Mouse (Mus musculus) retina, postnatal 1 day (tissue): ENCODE measurements around the gene Srsf2.
"Not testable (repeated sequence)": the region's sequence is repeated elsewhere in the genome, so short reads cannot be mapped to it uniquely, and the experiment has no call there.

ENCODE experiments used
- DNase-seq: peaks from one replicate; pipeline ENCODE4 v3.0.0-alpha.2; 2012

Gene Srsf2

DNA sequence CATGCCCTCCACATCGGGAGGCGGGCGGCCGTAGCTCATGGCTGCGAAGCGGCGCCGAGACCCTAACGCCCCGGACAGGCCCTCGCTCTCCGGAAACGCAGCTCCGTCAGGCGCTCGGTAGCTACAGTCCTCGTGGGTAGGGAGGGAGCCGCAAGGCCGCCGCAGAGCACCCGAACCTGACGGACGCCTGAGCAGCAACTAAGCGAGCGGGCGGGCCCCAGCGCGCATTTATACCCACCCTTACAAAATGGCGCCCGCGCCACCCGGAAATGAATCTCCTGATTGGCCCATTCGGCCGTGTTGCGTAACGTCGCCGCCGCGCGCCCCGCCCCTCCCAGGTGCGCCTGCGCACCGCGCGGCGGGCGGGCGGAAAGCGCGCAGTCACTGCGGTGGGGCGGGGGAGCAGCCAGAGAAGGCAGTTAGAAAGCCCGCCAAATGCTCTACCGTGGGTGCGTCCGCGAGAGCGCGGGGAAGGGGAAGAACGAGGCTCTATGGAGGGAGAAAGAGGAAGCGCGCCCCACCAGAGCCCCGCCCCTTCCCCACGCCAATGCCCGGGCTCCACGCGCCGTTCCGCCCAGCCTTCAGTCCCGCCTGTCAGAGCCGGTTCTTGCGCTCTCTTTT lies at the start of gene Srsf2:
Gene Srsf2 (minus strand): TSS at position 204 of the 621 bp plus-strand sequence.
- DNase-seq: peak; percentile 98

DNA sequence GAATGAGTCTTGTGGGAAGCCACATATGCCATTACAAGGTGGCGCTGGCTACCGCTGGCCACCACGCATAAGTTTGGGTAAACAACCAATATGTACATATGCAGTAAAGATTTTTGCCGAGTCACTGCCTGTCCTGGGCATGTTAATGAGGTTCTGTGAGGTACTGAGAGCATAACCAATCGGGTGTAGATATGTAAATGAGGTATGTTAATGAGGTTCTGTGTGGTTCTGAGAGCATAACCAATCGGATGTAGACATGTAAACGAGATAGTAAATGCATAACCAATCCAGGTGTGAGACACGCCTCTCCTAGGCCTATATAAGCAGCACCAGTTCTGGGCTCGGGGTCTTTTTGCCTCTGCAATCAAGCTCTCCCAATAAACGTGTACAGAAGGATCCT lies 49.7 kb upstream of the Srsf2 start:
- not testable (repeated sequence) for DNase-seq

DNA sequence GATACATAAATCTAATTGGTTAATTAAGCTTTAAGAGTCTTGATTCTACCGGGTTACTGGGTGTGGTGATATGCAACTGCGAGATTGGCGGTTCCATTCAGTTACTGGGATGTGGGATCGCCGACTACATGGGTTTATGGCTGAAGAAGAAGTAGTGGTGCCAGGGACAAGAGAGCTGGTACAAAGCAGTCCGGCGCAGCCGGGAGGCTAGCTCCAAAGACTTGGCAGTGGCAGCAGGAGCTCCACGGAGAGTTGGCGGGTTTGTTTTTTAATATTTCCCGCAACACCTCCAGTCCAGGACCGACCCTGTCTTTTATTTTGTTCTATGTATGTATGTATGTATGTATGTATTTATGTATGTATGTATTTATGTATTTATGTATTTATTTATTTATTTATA lies 46.4 kb upstream of the Srsf2 start:
- DNase-seq: no peak

DNA sequence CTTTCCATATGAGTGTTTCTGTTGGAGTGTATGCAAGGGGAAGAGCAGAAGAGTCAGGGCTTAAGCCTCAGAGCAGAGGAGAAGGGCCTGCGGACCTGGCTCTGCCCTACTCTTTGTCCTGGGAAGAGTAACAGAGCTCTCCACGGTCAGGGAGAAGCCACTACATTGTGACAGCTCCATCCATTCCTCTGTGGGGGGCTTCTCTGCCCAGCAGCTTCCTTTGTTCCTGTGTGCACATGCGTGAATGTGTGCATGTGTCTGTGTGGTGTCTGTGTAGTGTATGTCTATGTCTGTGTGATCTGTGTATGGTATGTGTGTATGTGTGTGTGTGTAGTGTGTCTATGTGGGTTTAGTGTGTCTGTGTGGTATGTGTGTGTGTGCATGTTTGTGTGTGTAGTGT lies 42.5 kb upstream of the Srsf2 start:
- no peak for DNase-seq

DNA sequence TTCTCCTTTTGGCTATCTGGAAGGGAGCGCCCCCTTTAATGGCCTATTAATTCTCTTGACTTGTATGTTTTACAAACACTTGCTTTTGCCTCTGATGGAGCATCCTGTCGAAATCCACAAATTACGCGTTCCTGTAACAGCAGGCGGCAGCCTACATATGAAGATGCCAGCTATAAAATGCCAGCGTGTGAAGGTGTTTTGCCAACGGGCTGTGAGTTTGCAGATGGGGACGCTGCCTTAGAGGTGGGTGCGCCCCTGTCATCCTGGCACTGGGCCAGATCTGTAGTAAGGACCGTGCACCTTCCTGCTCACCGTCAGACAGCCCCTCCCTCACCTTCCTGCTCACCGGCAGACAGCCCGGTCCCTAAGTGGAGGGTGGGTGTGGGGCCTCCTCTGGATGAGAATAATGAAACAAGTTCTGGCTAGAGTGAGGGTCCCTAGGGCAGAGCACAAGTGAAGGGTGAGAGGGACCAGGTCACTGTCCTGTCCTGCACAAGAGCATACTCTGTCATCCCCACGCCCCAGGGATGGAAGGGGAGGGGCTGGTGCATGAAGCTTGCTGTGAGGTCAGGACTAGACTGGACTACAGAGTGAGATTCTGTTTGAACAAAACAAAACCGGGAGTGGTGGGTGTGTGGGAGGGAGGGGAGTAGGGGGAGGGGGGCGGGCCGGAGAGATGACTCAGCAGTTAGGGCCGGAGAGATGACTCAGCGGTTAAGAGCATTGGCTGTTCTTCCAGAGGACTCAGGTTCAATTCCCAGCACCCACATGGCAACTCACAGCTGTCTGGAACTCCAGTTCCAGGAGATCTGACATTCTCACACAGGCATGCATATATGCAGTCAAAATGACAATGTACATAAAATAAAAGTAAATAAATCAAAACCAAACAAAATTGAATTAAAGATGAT lies 40.9 kb upstream of the Srsf2 start:
- no peak for DNase-seq

DNA sequence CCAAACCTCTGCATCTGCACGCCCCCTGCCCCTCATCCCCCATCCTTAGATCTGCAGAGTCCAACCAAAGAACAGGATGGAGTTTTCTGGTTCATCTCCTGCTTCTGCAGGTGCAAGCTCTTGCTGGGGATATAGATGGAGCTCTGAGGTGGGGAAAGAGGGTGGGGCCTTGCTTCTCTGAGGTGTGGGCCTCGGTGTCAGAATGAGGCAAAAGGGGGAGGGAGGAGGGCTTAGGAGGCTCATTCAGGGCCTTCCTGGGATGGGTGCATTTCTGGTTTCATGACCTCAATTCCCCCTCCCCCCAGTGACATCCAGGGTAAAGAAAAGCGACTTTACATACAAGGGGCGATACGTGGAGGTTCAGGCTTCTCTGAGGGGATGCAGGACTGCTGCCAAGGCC lies 34.2 kb upstream of the Srsf2 start:
- no peak for DNase-seq

DNA sequence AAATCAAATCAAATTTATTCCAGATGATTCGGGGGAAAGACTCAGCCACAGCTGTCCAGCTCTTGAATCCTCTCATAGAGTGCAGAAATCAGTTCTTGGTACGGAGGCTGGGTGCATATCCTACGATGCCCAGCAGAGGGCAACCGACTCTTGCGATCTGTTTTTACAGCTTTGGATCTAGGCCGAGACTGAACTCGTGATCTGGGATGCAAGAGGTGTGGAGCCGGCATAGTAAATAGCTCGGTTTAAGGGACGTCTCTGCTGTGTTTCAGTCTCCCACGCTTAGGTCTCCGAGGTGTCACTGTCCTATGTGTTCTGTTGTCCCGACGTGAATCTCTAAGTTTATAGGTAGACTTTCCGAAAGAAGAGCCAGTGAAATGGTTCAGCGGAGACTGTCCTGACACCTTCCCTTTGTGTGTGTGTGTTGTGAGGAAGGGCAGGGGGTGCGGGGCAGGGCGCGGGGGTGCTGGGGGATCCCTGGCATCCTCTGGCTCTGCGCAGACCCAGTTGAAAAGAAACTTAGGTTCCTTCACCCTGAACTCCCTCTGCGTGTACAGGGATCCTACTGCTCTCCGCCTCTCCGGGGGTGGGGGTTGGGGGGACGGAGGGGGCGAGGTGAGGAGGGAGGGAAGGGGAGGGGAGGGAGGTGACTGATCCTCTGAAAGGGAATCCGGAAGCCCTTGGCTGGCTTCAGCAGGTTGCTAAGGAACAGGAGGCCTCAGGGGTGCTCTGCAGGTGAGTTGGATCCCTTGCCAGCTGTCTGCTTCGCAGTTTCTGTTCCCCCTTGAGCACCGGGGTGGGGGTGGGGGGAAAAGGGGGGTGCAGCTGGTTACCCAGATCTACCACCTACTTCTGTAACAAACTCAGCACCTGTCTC lies 32.6 kb upstream of the Srsf2 start:
- DNase-seq: peak; percentile 90

DNA sequence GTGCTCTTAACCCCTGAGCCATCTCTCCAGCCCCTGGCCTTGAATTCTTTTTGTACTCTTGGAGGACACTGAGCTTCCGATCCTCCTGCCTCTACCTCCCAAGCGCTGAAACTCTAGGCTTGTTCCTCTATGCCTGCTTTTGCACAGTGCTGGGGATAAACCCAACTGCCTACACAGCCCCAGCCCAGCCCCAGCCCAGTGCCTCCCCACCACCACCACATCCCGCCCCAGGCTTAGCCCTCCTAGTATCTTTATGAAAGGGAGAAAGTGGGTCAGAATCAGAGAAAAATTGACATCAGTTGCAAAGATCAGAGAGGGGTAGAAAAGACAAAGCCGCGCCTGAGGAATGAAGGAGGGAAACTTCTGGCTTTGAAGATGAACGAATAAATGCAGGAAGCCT lies 31.2 kb upstream of the Srsf2 start:
- no peak for DNase-seq

DNA sequence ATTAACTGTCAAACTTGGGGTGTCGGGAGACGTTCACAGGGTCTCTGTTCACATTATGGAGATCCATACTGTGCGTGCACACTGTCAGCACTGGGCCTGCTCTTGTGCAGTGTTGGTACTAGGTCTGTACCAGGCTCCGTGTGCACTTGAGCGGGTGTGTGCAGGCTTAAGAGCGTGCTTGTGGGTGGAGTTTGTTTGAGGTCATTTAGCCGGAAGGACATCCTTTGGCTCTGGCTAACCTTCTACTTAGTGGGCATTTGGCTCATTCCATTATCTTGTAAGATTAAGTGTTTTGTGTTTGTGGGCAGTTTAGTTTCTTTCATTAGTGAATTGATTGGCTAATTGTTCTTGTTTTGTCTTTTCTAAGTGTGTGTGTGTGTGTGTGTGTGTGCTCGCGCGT lies 29.6 kb upstream of the Srsf2 start:
- no peak for DNase-seq

DNA sequence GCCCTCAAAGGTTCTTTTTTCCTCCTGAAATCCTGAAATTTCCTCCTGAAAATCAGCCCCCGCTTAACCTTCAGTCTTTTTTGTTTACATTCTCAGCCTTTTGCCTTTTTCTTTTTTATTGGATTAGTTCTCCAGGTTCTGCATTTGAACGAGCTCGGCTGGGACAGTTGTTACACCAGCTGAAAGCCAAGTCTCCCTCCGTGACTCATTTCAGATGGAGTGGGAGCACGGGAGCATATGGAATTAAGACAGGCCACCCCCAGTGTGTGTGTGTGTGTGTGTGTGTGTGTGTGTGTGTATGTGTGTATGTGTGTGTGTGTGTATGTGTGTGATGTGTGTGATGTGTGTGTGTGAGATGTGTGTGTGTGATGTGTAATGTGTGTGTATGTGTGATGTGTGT lies 28.5 kb upstream of the Srsf2 start:
- DNase-seq: no peak

DNA sequence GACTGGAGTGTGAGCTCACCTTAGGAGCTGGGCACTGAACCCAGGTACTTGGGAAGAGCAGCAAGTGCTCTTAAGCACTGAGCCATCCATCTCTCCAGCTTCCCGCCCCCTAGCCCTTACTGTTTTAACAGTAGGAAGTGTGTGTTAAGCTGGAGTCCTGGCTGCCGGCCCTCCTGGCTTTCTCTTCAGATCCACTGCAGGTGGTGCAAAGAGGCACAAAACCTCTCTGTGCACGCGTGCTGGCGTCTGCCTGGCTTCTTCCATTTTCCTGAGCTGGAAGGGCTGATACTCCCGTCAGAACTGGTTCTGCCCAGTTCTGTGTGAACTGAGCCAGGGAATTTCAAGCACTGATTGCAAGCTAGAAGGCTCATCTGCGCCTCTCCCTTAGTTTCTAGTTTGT lies 27.9 kb upstream of the Srsf2 start:
- DNase-seq: no peak

DNA sequence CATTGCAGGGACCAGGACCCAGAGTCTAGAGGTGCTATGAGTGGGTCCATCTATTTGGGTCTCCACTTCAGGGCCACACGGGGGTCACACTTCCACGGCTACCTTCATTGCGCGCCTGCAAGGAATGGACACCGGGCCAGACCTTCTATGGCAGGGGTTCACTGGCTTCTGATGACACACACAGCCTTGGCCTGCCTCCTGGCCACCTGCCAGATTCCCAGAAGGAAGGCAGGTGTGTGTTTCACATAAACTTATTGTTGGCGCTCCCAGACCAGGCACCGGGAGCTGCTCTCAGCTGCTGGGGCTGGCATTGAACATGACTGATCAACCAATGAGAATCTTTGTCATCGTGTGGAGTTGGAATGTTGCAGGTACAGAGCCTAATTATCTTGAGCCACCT lies 25.6 kb upstream of the Srsf2 start:
- no peak for DNase-seq

DNA sequence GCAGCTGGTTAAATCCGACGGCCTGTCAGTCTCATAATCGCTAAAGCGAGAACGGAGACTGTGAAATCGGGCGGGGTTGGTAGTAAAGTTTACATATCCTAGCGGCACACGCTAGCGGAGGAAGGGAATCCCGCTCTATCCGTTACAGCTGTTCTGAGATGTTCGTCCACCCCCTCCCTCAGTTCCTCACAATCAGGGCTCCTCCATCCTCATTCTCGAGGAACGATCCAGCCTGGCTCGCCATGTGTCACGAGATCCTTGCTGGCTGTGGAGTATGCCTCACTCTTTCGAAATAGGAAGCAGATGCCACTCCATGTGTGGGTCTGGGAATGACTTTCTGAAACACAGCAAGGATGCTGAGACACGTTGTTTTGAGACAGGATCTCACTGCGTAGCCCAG lies 21.1 kb upstream of the Srsf2 start:
- no peak for DNase-seq

DNA sequence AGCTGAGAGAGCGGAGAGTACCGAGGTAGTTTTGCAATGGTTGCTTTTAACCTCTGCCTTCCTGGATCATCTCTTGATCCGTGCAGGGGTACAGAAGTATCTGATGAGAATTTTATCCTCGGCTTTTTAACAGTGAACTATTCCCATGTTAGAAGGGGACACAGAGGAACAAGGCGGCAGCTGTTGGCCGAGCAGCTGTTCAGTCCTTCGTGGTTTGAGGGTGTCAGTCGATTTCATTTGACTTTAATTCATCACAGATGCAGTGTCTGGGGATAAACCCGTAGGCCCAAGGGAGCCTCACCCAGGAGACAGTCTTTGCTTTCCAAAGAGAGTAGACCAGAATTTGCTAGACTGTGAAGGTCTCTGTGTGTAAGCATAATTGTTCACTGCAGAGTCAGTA lies 18.6 kb upstream of the Srsf2 start:
- DNase-seq: no peak

DNA sequence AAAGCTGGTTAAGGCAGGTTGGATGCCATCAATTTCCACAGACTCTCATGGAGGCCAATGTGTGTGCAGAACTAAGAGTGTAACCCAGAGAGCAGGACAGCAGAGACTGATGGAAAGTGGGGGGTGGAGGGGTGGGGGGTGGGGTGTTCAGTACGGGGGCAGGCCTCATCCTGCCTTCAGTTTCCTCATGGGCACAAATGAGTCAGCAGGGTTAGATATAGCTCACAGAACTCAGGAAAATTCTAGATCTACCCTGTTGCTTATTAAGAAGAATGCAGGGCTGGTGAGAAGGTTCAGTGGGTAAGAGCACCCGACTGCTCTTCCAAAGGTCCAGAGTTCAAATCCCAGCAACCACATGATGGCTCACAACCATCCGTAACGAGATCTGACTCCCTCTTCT lies 16.7 kb upstream of the Srsf2 start:
- DNase-seq: no peak

DNA sequence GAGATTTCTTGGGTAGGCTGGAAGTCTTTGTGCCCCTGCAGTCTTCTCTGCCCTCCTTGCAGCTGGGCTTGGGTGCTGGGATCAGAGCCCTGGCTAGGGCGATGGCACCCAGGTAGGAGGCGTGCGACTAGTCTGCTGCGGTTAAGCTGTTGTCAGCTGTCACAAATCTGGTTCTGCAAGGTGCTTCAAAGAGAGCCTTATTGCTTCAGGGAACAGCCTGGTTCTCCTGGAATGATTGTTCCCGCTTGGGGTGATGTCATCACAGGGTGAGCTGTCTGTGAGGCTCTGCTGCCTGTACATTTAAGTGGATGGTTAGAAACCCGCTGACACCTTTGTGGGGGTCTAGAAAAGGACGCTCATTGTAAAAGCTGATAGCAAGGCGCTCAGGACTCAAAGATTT lies 16.3 kb upstream of the Srsf2 start:
- DNase-seq: no peak

DNA sequence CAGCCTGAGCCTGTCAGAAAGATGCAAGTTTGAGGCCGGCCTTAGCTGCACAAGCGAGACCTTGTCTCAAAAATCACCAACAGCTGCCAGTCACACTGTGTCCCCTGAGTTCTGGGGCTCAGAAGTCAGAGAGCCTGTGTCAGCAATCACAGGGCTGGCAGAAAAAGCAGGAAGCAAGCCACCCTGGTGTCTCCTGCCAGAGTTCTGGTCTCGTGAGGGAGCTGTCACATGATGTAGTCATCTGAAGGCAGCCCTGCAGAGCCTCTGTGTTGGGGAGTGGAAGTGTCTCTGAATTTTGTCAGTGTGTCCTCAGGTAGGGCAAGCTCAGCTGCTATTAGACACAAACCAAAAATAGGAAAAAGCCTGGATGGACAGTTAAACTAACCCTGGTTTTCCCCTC lies 15.2 kb upstream of the Srsf2 start:
- no peak for DNase-seq

DNA sequence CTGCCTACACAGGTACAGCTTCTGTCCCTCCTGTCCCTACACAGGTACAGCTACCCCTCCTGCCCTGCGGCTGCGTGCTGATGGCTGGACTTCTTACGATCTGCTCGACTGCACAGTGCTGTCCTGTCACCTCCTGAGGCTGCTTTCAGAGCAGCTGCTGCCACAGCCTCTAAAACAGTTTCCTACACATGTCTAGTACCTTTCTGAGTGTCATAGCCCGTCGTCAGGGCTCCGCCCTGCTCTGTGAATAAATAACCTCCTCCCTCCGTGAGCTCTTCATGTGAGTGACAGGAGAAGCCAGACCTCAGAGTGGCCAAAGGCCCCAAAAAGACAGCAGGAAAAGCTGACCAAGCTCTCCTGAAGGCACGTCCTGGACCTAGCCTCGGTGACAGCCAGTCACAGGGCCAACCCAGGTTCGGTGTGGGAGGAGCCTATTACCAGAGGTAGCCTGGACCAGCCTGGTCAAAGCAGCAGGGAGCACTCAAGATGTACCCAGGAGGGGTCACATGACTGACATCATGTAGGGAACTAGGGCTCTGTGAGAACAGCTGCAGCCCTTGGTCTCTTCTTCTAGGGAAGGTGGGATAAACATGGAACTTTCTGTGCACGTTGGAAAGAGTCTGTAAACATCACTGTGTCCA lies 13.2 kb upstream of the Srsf2 start:
- no peak for DNase-seq

DNA sequence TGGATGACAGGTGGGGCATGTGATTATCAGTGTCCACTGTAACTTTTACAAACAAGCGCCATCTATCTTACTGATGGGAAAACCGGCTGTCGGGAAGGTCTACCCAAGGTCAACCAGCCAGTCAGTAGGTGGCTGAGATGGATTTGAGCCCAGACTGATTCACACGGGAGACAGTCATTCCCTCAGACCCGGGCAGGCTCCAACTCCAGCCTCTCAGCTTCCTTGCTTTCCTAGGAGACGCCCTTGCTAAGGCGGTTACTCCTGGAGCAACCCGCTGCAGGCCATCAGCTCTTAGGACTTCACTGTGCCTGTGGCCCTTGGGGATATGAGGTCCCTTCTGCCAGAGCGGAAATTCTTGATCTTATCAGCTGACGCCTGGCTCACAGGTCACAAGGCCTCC lies 11.6 kb upstream of the Srsf2 start:
- DNase-seq: no peak

DNA sequence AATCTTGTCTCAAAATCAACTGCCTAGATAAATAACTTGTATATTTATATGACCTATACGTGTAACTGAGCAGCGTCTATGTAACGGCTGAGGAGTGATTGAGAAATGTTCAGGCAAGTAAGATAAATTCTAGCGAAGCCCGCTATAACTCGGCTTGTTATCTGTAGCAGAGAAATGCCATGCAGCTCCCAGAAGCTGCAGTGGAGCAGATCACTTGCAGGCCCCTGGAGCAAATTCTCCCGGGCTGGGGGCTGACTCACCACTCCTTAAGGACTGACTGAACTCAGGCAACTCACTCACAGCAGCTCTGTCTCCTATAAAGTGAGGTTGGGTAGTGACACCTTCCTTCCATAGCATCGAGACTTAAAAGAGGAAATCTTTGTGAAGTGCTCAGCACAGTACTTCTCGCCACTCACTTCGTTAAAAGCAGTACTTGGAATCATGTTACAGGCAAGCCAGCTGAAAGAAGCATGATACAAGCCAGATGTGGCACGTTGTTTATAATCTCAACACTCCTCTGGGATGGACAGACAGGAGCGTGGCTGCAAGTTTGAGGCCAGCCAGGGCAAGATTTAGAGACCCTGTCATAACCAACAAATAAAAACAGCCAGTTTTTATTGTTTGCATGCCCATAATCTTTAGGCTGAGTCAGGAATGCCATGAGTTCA lies 4.4 kb upstream of the Srsf2 start:
- DNase-seq: no peak

DNA sequence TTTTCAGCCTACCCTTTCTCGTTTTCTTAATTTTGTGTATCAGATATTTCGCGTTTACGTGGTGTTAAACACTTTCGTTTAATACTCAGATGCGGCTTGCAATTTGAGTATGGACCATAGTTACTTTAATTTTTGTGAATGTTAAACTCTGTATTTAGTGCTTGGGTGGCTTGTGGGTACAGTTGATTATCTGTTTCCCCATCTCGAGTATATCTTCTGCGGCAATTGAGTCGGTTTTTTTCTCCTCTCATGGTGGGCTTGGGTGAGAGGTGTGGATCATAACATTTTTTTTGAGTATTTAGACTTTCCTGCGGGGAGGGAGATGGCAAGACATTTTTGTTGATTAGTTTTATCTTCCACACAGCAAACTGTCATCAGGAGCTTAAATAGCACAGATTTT lies 1.4 kb upstream of the Srsf2 start:
- DNase-seq: no peak

DNA sequence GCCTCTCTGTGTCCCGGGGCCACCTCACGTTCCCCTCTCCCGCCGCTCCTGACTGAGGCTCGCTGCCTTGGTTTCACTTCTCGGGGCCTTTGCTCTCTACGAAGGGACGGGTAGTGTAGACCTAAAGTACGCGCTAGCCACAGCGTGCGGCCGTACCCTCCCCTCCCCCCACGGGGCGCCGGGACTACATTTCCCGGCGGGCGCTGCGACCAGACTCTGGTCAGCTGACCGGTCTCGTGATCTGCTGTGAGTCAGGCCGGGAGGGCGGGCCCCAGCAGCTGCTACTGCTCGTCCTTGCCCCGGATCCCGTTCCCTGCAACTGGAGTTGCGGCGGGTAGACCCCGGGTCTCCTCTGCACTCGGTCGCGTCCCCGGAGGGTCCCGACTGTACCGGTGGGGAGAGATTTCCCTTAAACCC lies 626 bp upstream of the Srsf2 start:
- peak; percentile 97 for DNase-seq
